Mouse (Mus musculus) frontal cortex, postnatal 25 days (tissue): ENCODE results near the gene Actn4.

ENCODE experiments used
- DNase-seq, 2 experiments: peaks; one replicate each; pipeline ENCODE4 v3.0.0; 2022; ENCODE audit warnings: low spot score in 2 of 2

The Actn4 gene

GRCm38 (mm10) chr7:28924802-28925201, 37.3 kb downstream of the Actn4 start:
- DNase-seq = no peak

- no peak for DNase-seq
Observed at GRCm38 (mm10) chr7:28923865-28924291, 38.3 kb downstream of the Actn4 start.

- DNase-seq = no peak
Observed at GRCm38 (mm10) chr7:28922606-28923005, 39.5 kb downstream of the Actn4 start.

GRCm38 (mm10) chr7:28921722-28922465, 40.2 kb downstream of the Actn4 start:
- no peak for DNase-seq

GRCm38 (mm10) chr7:28921178-28921577, 41.0 kb downstream of the Actn4 start:
- no peak for DNase-seq

GRCm38 (mm10) chr7:28919815-28920214, 42.3 kb downstream of the Actn4 start:
- DNase-seq = no peak

GRCm38 (mm10) chr7:28918540-28918939, 43.6 kb downstream of the Actn4 start:
- DNase-seq = no peak

GRCm38 (mm10) chr7:28917503-28918426, 44.4 kb downstream of the Actn4 start:
- no peak for DNase-seq

- DNase-seq = no peak
Observed at GRCm38 (mm10) chr7:28916491-28916890, 45.6 kb downstream of the Actn4 start.

GRCm38 (mm10) chr7:28913171-28913570, 49.0 kb downstream of the Actn4 start:
- DNase-seq = no peak

- DNase-seq = no peak
Observed at GRCm38 (mm10) chr7:28911632-28912031, 50.5 kb downstream of the Actn4 start.

GRCm38 (mm10) chr7:28907195-28907594, 54.9 kb downstream of the Actn4 start:
- DNase-seq = no peak

- DNase-seq = peak in 1 of 2 experiments; percentile 54
Observed at GRCm38 (mm10) chr7:28903778-28904177, 58.4 kb downstream of the Actn4 start.

- DNase-seq = peak in 1 of 2 experiments; percentile 61
Observed at GRCm38 (mm10) chr7:28902809-28903208, 59.3 kb downstream of the Actn4 start.

- no peak for DNase-seq
Observed at GRCm38 (mm10) chr7:28902180-28902579, 60.0 kb downstream of the Actn4 start.

- DNase-seq = no peak
Observed at GRCm38 (mm10) chr7:28901311-28902125, 60.6 kb downstream of the Actn4 start.

- no peak for DNase-seq
Observed at GRCm38 (mm10) chr7:28899972-28900371, 62.2 kb downstream of the Actn4 start.

- DNase-seq = no peak
Observed at GRCm38 (mm10) chr7:28897661-28898060, 64.5 kb downstream of the Actn4 start.

GRCm38 (mm10) chr7:28894942-28895341, 67.2 kb downstream of the Actn4 start:
- no peak for DNase-seq

- DNase-seq = no peak
Observed at GRCm38 (mm10) chr7:28893643-28894265, 68.4 kb downstream of the Actn4 start.

- DNase-seq = no peak
Observed at GRCm38 (mm10) chr7:28892601-28893000, 69.5 kb downstream of the Actn4 start.
